Mouse (Mus musculus) left cerebral cortex, adult 2 months (tissue): ENCODE measurements around the gene Glis1. TPM values are rescaled to one million over a fixed set of nuclear protein-coding genes. Genes with fewer than 3 reads are reported as not detected.

Source experiments
- DNase-seq, 2 experiments: peaks; one replicate each; pipeline ENCODE4 v3.0.0; 2021 to 2022; ENCODE audit warnings: low spot score in 2 of 2, mixed read lengths in 1 of 2; ENCODE audit errors: extremely low spot score in 1 of 2
- H3K27ac ChIP-seq: fragments of 200-600 bp; 2 replicates; pipeline ENCODE4 v1.8.1; 2022
- H3K4me3 ChIP-seq: fragments of 200-600 bp; 2 replicates; pipeline ENCODE4 v1.8.1; 2022
- CTCF ChIP-seq: fragments of 200-600 bp; IDR thresholded peaks from 2 replicates; pipeline ENCODE4 v1.8.1; 2022; ENCODE audit warnings: antibody characterized with exemption, mild to moderate bottlenecking, moderate library complexity
- intact Hi-C: fragments of 180-260 bp; cut with DNase I; formaldehyde crosslinking; loops from one replicate; pipeline ENCODE4 v1.15.1; 2025
- total RNA-seq, 2 experiments: library from RNA; stranded (reverse); gene quantifications; 2 replicates each; pipeline ENCODE4 v1.2.3; 2021

Gene Glis1
- total RNA-seq, 2 experiments from 2014 or later = 1.5 to 2.9 TPM

GRCm38 (mm10) chr4:107568881-107569443 is 134.6 kb downstream of the Glis1 start:
- TF ChIP-seq CTCF = no peak
- H3K4me3 ChIP-seq = no peak overlapping the region
- DNase-seq = no peak
- H3K27ac ChIP-seq = no peak overlapping the region
- intact Hi-C loops = no loop called here

GRCm38 (mm10) chr4:107570329-107571014 is 136.1 kb downstream of the Glis1 start:
- no peak for TF ChIP-seq CTCF
- no peak for DNase-seq
- H3K4me3 ChIP-seq = no peak overlapping the region
- intact Hi-C loops = no loop called here
- H3K27ac ChIP-seq = no peak overlapping the region

GRCm38 (mm10) chr4:107575781-107576180 is 141.4 kb downstream of the Glis1 start:
- no peak for TF ChIP-seq CTCF
- Histone ChIP-seq H3K27ac (no peak overlapping the region), H3K4me3 (no peak overlapping the region)
- intact Hi-C loops = no loop called here
- DNase-seq = no peak

GRCm38 (mm10) chr4:107576742-107577141 is 142.4 kb downstream of the Glis1 start:
- Histone ChIP-seq H3K4me3 (no peak overlapping the region), H3K27ac (no peak overlapping the region)
- no peak for TF ChIP-seq CTCF
- intact Hi-C loops = no loop called here
- no peak for DNase-seq

GRCm38 (mm10) chr4:107577146-107577839 is 142.9 kb downstream of the Glis1 start:
- Histone ChIP-seq H3K4me3 (no peak overlapping the region), H3K27ac (no peak overlapping the region)
- DNase-seq = no peak
- intact Hi-C loops = no loop called here
- no peak for TF ChIP-seq CTCF

GRCm38 (mm10) chr4:107580883-107581282 is 146.5 kb downstream of the Glis1 start:
- DNase-seq = no peak
- H3K27ac ChIP-seq = no peak overlapping the region
- no peak overlapping the region for H3K4me3 ChIP-seq
- intact Hi-C loops = no loop called here
- TF ChIP-seq CTCF = no peak

- no peak for TF ChIP-seq CTCF
- DNase-seq = no peak
Observed at GRCm38 (mm10) chr4:107586391-107586790, 152.0 kb downstream of the Glis1 start.

GRCm38 (mm10) chr4:107588637-107589036 is 154.2 kb downstream of the Glis1 start:
- Histone ChIP-seq H3K27ac (no peak overlapping the region), H3K4me3 (no peak overlapping the region)
- intact Hi-C loops = no loop called here
- no peak for DNase-seq
- no peak for TF ChIP-seq CTCF

More at GRCm38 (mm10) chr4:107586391-107586790, 152.0 kb downstream of the Glis1 start:
- intact Hi-C loops = no loop called here
- Histone ChIP-seq H3K27ac (no peak overlapping the region), H3K4me3 (no peak overlapping the region)

GRCm38 (mm10) chr4:107589046-107589445 is 154.7 kb downstream of the Glis1 start:
- DNase-seq = no peak
- intact Hi-C loops = no loop called here
- no peak overlapping the region for H3K4me3 ChIP-seq
- no peak overlapping the region for H3K27ac ChIP-seq
- no peak for TF ChIP-seq CTCF

GRCm38 (mm10) chr4:107590805-107591534 is 156.6 kb downstream of the Glis1 start:
- intact Hi-C loops = no loop called here
- no peak overlapping the region for H3K27ac ChIP-seq
- TF ChIP-seq CTCF = no peak
- no peak overlapping the region for H3K4me3 ChIP-seq
- no peak for DNase-seq

- no peak for TF ChIP-seq CTCF
- Histone ChIP-seq H3K4me3 (no peak overlapping the region), H3K27ac (no peak overlapping the region)
- DNase-seq = no peak
- intact Hi-C loops = no loop called here
Observed at GRCm38 (mm10) chr4:107593426-107593825, 159.0 kb downstream of the Glis1 start.

GRCm38 (mm10) chr4:107597226-107597897 is 163.0 kb downstream of the Glis1 start:
- no peak for DNase-seq

More at GRCm38 (mm10) chr4:107597226-107597897, 163.0 kb downstream of the Glis1 start:
- H3K27ac ChIP-seq = no peak overlapping the region
- no peak for TF ChIP-seq CTCF
- H3K4me3 ChIP-seq = no peak overlapping the region
- intact Hi-C loops = no loop called here
